Mouse (Mus musculus): ENCODE results near the gene Stpg1.

DNA sequence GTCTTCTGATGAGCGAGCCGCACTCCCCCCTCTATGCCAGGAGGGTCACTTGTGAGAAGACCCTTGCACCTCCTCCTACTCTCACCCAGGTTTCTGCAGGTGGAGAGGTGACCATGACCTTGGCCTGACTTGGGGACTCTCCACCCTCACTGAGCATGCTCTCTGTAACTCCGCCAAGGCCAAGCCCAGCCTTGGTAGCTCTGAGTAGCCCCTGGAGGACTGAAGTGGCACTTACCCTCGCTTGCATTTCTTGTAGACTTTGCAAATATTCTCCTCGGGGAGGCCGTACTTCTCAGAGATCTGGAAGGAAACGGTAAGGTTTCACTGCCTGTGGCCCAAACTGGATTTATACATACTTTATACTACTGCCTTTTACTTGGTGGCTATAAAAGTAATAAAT lies 51.4 kb downstream of the Stpg1 start:
- no peak for TF ChIP-seq CTCF (IDR thresholded peaks at IDR 0.05; ENCODE audit: extremely low read depth, insufficient read length, insufficient replicate concordance, low read depth, low read length)
- no peak for TF ChIP-seq POLR2A (IDR thresholded peaks at IDR 0.05; ENCODE audit: low read depth, low read length)

All from small intestine, adult 2 months (tissue).